Comparison of ENCODE assay signal across 15 mouse cellular contexts in genomic region chr12:82961852-82962251, GRCm38 (mm10).
DNase-seq lines count a peak whose midpoint lies in the region; TF ChIP-seq lines count a peak whose summit lies in the region.
"Had no signal": no experiment of that assay in that cellular context is flagged by ENCODE, and none has a peak within 500 bp of the region (broad histone marks: within the 10 kb centered on the region; RNA-seq: fewer than 3 reads in every experiment).

No protein-coding gene starts in this region.

- no peak overlapping the region for H3K4me3 ChIP-seq in gastrocnemius, adult 2 months
- H3K4me3 ChIP-seq: erythroblast, embryonic 14.5 days had no signal

- no peak for DNase-seq in gastrocnemius, adult 2 months
- DNase-seq in gastrocnemius, postnatal 14 days = no peak
- peak; percentile 64 for DNase-seq in left cerebral cortex, postnatal 4 days
- no peak for DNase-seq in left cerebral cortex, adult 9 months (ENCODE audit: low spot score in 2 of 2)
- peak; percentile 54 for DNase-seq in brain, embryonic 18.5 days (ENCODE audit: low read depth, low spot score)
- peak; percentile 61 for DNase-seq in lung, postnatal 10 days
- no peak for DNase-seq in kidney, adult 18-20 months
- no peak for DNase-seq in thymus, postnatal 36 days
- DNase-seq: adrenal gland, postnatal 25 days; cerebellum, postnatal 36 days; kidney, adult 2 months; kidney, postnatal 36 days; right cerebral cortex, postnatal 4 days had no signal

- intact Hi-C loops in gastrocnemius, adult 2 months (cut with DNase I) = no loop called here
- intact Hi-C loops in gastrocnemius, postnatal 14 days (cut with DNase I; ENCODE audit: low total_unique reads) = no loop called here
- intact Hi-C loops in left cerebral cortex, postnatal 4 days (cut with DNase I) = no loop called here

- peak overlapping the region; percentile 38 for H3K27ac ChIP-seq in gastrocnemius, adult 2 months
- H3K27ac ChIP-seq: macrophage had no signal

- TF ChIP-seq CTCF in gastrocnemius, adult 2 months (IDR thresholded peaks at IDR 0.05) = no peak

Comparison
In these comparisons a context has a peak if more than half of its experiments do, and no peak if none do; other contexts are left out.
1. DNase-seq: peak in left cerebral cortex, postnatal 4 days (single experiment), brain, embryonic 18.5 days (single experiment) and lung, postnatal 10 days (single experiment); none in gastrocnemius, adult 2 months (single experiment), gastrocnemius, postnatal 14 days (single experiment), left cerebral cortex, adult 9 months (0 of 2), kidney, adult 18-20 months (single experiment) and thymus, postnatal 36 days (0 of 2).